Mouse (Mus musculus) CD4-positive, CD25-positive, alpha-beta regulatory T cell, adult 4 months (primary cell): ENCODE measurements around the gene Olfr1076. TPM values are rescaled to one million over a fixed set of nuclear protein-coding genes. Genes with fewer than 3 reads are reported as not detected.
"Not testable (repeated sequence)": the region's sequence is repeated elsewhere in the genome, so short reads cannot be mapped to it uniquely, and the experiment has no call there.

Experiments used
- ATAC-seq: one replicate; pipeline ENCODE4 v1.8.0; 2017
- polyA plus RNA-seq, 2 experiments: library from polyadenylated mRNA; unstranded; fragments of 100-300 nt; shearing (Covaris generic); gene quantifications; one replicate each; pipeline ENCODE4 v1.2.1; 2017

Gene Olfr1076
- polyA plus RNA-seq = not detected

GRCm38 (mm10) chr2:86508161-86508560, at the start of gene Olfr1076:
Gene Olfr1076 (plus strand): TSS chr2:86508461.
- no peak for ATAC-seq

- no peak for ATAC-seq
Observed at GRCm38 (mm10) chr2:86460434-86460833, 47.8 kb upstream of the Olfr1076 start.

- ATAC-seq = no peak
Observed at GRCm38 (mm10) chr2:86464442-86465109, 43.7 kb upstream of the Olfr1076 start.

- no peak for ATAC-seq
Observed at GRCm38 (mm10) chr2:86487286-86487685, 21.0 kb upstream of the Olfr1076 start, which contains the start of gene Olfr228. Gene Olfr228 (minus strand): TSS chr2:86487386.

- ATAC-seq = no peak
Observed at GRCm38 (mm10) chr2:86530991-86531390, 22.7 kb downstream of the Olfr1076 start.

GRCm38 (mm10) chr2:86542380-86542779, 34.1 kb downstream of the Olfr1076 start, which contains the start of gene Olfr1079:
Gene Olfr1079 (minus strand): TSS chr2:86542480.
- no peak for ATAC-seq

- not testable (repeated sequence) for ATAC-seq
Observed at GRCm38 (mm10) chr2:86558135-86558534, 49.9 kb downstream of the Olfr1076 start, which contains the start of gene Olfr1080. Gene Olfr1080 (minus strand): TSS chr2:86558235.

Other genes with a start within 250 kb of the Olfr1076 start
- not detected for gene Olfr1051, start 229.4 kb upstream of the Olfr1076 start, polyA plus RNA-seq
- under 1 TPM in 1 of 2 experiments, not detected in 1; 0.48 TPM for gene Olfr1052, start 216.0 kb upstream of the Olfr1076 start, polyA plus RNA-seq
- gene Olfr1053, start 193.2 kb upstream of the Olfr1076 start, polyA plus RNA-seq = not detected
- gene Olfr1054, start 173.0 kb upstream of the Olfr1076 start, polyA plus RNA-seq = not detected
- not detected for gene Olfr1055, start 158.2 kb upstream of the Olfr1076 start, polyA plus RNA-seq
- not detected for gene Olfr1056, start 146.0 kb upstream of the Olfr1076 start, polyA plus RNA-seq
- not detected for gene Olfr1057, start 130.1 kb upstream of the Olfr1076 start, polyA plus RNA-seq
- not detected for gene Olfr1058, start 119.9 kb upstream of the Olfr1076 start, polyA plus RNA-seq
- not detected for gene Olfr1061, start 94.4 kb upstream of the Olfr1076 start, polyA plus RNA-seq
- gene Olfr1062, start 81.7 kb upstream of the Olfr1076 start, polyA plus RNA-seq = not detected
- gene Olfr1065, start 57.9 kb upstream of the Olfr1076 start, polyA plus RNA-seq = not detected
- gene Olfr1066, start 52.2 kb upstream of the Olfr1076 start, polyA plus RNA-seq = not detected
- gene Olfr228, start 21.1 kb upstream of the Olfr1076 start, polyA plus RNA-seq = not detected
- gene Olfr1079, start 34.0 kb downstream of the Olfr1076 start, polyA plus RNA-seq = not detected
- not detected for gene Olfr1080, start 49.8 kb downstream of the Olfr1076 start, polyA plus RNA-seq
- gene Olfr1082, start 90.5 kb downstream of the Olfr1076 start, polyA plus RNA-seq = not detected
- not detected for gene Olfr1084, start 131.3 kb downstream of the Olfr1076 start, polyA plus RNA-seq
- gene Olfr1085, start 153.6 kb downstream of the Olfr1076 start, polyA plus RNA-seq = not detected
- not detected for gene Olfr1086, start 171.6 kb downstream of the Olfr1076 start, polyA plus RNA-seq
- not detected for gene Olfr1087, start 189.9 kb downstream of the Olfr1076 start, polyA plus RNA-seq
- not detected for gene Olfr1089, start 225.2 kb downstream of the Olfr1076 start, polyA plus RNA-seq